Mouse (Mus musculus) small intestine, adult 2 months (tissue): ENCODE measurements around the gene Ugt1a6b. TPM values are rescaled to one million over a fixed set of nuclear protein-coding genes. Genes with fewer than 3 reads are reported as not detected.

Source experiments
- H3K27ac ChIP-seq: fragments of 200-500 bp; 2 replicates; pipeline ENCODE4 v1.5.1; 2012; ENCODE audit warnings: low read depth, low read length, control low read depth, inconsistent platforms; ENCODE audit not compliant: insufficient read depth
- H3K27me3 ChIP-seq: fragments of 200-500 bp; 2 replicates; pipeline ENCODE4 v1.6.1; 2012; ENCODE audit warnings: mild to moderate bottlenecking, moderate library complexity, low read length, inconsistent platforms; ENCODE audit not compliant: control insufficient read depth, insufficient read depth
- H3K36me3 ChIP-seq: fragments of 200-500 bp; 2 replicates; pipeline ENCODE4 v1.6.1; 2012; ENCODE audit warnings: mild to moderate bottlenecking, low read length, control low read depth, inconsistent platforms; ENCODE audit not compliant: control insufficient read depth, insufficient read depth
- H3K4me1 ChIP-seq: fragments of 200-500 bp; 2 replicates; pipeline ENCODE4 v1.6.1; 2012; ENCODE audit warnings: low read length, inconsistent platforms, mixed read lengths; ENCODE audit not compliant: control insufficient read depth, insufficient read depth, insufficient read length
- H3K4me3 ChIP-seq: fragments of 200-500 bp; 2 replicates; pipeline ENCODE4 v1.5.1; 2012; ENCODE audit warnings: low read depth, mild to moderate bottlenecking, control low read depth, inconsistent platforms, low read length, moderate library complexity
- CTCF ChIP-seq: fragments of 200-500 bp; IDR thresholded peaks from 2 replicates; pipeline ENCODE4 v1.5.1; 2012; ENCODE audit warnings: low read depth, mild to moderate bottlenecking, control low read depth, inconsistent platforms, low read length, moderate library complexity, mixed read lengths; ENCODE audit not compliant: insufficient replicate concordance, insufficient read length; ENCODE audit errors: extremely low read depth
- POLR2A ChIP-seq: fragments of 200-500 bp; IDR thresholded peaks from 2 replicates; pipeline ENCODE4 v1.6.1; 2012; ENCODE audit warnings: low read depth, mild to moderate bottlenecking, control low read depth, inconsistent platforms, low read length, moderate library complexity
- WGBS: fragments of 180-500 bp; shearing (Covaris S2); methylation state at CpG from one replicate; pipeline ENCODE4 v1.1.7; 2018; 5-methylcytosine and 5-hydroxymethylcytosine counted together
- polyA plus RNA-seq: library from polyadenylated mRNA; depleted of rRNA; stranded (reverse); fragments of >200 nt; gene quantifications from 2 replicates; pipeline ENCODE4 v1.2.3, GENCODE M21; 2012

Gene Ugt1a6b
- polyA plus RNA-seq, 1 experiment: 2.7 TPM

DNA sequence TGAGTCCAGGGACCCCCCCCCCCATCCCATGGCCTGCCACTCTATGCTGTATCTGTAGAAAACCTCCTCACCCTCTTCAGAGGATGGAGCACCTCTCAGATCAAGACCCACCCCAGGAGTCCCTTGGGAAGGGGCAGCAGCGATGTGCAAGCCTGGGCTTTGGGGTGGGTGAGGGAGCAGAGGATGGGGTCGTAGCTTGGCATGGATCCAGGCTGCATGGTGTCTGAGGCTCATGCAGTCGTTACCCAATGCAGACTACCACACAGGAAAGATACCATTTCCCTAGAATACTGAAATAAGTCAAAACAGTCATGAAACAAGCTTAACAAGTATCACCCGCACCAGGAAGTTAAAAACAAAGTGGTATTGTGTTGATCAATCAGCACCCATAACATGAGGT, 145.6 kb downstream of the Ugt1a6b start:
- H3K27me3 ChIP-seq: no peaks in the 10 kb centered on the region
- H3K4me1 ChIP-seq: peaks cover 12% of the 10 kb centered on the region
- H3K4me3 ChIP-seq: no peak overlapping the region
- no peak overlapping the region for H3K27ac ChIP-seq
- 56% methylated on average over 4 of the region's 4 CpGs for WGBS
- TF ChIP-seq CTCF (no peak), POLR2A (no peak)
- H3K36me3 ChIP-seq: no peaks in the 10 kb centered on the region

DNA sequence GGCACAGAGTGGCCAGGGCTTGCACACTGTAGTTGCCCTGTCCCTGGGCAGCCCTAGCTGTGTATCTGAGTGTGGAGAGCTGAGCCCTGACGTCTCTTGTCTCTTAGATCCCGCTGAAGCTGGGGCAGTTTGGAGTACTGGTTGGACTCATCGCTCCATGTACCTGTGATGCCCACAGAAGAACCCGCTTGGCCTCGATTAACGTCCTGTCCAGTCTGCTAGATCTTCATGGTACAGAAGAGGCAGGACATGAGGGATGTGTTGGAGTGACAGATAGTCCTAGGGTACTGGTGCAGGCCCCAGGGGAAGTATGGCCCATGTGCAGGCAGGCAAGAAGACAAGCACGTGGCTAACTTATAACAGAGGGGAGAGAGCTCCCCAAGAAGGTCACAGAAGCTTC, 146.5 kb downstream of the Ugt1a6b start:
- 83% methylated on average over 7 of the region's 7 CpGs for WGBS
- H3K27me3 ChIP-seq: no peaks in the 10 kb centered on the region
- H3K36me3 ChIP-seq: no peaks in the 10 kb centered on the region
- H3K27ac ChIP-seq: no peak overlapping the region
- no peak overlapping the region for H3K4me3 ChIP-seq
- TF ChIP-seq POLR2A (no peak), CTCF (no peak)
- peaks cover 15% of the 10 kb centered on the region for H3K4me1 ChIP-seq

DNA sequence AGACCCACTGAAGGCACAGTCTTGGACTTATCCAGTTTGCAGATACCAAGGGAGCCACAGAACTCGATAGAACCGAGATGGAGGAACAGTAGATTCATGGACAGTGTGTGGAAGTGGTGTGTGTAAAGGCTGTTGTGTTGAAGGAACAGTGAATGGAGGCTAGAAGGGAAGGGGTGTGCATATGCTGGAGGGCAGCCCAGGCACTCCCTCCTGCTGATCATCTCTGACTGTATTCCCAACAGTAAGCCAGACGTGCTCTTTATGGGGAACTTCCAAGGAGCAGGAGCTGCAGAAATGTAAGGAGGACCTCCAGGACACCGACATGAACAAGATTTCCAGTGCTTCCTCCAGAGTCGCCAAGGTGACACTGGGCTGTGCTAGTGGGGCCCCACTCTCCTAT, 147.0 kb downstream of the Ugt1a6b start:
- Histone ChIP-seq H3K27me3 (no peaks in the 10 kb centered on the region), H3K27ac (no peak overlapping the region), H3K4me3 (no peak overlapping the region), H3K4me1 (peaks cover 15% of the 10 kb centered on the region), H3K36me3 (no peaks in the 10 kb centered on the region)
- TF ChIP-seq POLR2A: no peak
- WGBS: 82% methylated on average over 5 of the region's 5 CpGs

DNA sequence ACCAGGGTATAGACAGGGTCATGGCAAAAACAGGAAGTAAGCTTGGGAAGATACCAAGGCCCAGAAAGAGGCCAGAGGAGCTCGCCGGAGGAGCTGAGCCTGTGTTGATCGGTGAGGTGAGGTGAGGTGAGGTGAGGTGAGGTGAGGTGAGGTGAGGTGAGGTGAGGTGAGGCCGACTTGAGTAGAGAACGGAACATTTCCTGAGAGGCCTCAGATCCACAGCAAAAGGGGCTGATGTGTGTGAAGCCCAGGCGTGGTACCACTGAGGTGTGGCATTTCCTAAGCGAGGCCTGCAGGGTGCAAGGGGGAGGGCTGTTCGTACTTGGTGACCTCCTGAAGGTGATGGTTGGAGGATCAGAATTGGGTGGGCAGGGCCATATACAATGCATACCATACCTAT, 150.1 kb downstream of the Ugt1a6b start:
- Histone ChIP-seq H3K36me3 (no peaks in the 10 kb centered on the region), H3K27ac (peak overlapping the region; percentile 15; the same call in 1 of the 2 replicates), H3K27me3 (no peaks in the 10 kb centered on the region), H3K4me3 (no peak overlapping the region), H3K4me1 (peaks cover 12% of the 10 kb centered on the region)
- WGBS: 52% methylated on average over 8 of the region's 8 CpGs
- TF ChIP-seq POLR2A (no peak), CTCF (no peak)

DNA sequence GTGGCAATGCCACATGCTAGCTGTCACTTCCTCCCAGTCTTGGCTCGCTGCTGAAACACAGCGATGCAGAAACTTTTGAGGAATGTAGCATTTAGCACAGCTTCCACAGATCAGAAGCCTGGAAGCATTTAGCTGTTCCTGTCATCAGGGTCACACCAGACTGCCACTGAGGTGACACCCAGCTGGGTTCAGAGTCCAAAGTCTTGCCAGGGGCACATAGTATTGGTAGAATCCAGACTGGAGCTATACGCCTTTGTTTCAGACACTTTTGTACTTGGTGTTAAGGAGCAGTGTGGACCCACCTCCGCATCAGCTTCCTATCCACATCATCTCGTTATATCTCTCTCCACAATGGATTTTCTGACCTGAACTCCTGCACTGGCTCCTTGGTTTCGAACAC, 150.5 kb downstream of the Ugt1a6b start:
- no peaks in the 10 kb centered on the region for H3K36me3 ChIP-seq
- no peaks in the 10 kb centered on the region for H3K27me3 ChIP-seq
- H3K27ac ChIP-seq: peak overlapping the region; percentile 15; the same call in 1 of the 2 replicates
- no peak overlapping the region for H3K4me3 ChIP-seq
- TF ChIP-seq CTCF (no peak), POLR2A (no peak)
- peaks cover 12% of the 10 kb centered on the region for H3K4me1 ChIP-seq
- 51% methylated on average over 6 of the region's 6 CpGs for WGBS

DNA sequence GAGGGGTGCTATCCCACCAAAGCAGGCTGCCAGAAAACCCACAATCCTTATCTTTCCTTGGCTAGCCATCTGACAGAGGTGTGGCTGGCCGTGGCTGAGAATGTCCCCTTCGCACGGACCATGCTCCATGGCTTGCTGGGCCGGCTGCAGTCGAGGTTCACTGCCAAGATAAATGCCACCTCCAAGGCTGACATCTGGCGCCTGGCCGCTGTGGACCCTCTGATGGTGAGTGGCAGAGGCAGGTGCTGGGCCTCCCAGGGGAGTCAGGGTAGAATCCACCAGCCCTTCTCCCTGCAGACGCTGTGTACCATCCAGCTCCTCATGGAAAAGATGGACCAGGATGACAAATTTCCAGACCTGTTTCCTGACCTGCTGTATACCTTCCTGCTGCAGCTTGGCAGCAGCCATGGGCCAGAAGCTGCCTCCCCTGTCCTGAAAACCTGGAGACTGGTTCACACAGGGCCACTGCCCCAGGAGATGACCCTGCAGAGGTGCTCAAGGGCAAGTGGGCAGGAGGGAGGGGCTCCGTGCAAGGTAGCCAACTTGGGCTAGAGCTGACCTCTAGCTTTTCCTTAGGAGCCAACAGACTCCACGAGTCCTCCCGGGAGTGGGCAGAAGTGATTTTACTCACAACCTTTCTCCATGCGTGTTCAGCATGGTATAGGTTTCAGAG, 151.9 kb downstream of the Ugt1a6b start:
- TF ChIP-seq CTCF: no peak
- TF ChIP-seq POLR2A: no peak
- 83% methylated on average over 12 of the region's 12 CpGs for WGBS
- Histone ChIP-seq H3K4me3 (no peak overlapping the region), H3K4me1 (peaks cover 15% of the 10 kb centered on the region), H3K27me3 (no peaks in the 10 kb centered on the region), H3K36me3 (peaks cover 2% of the 10 kb centered on the region; the same call in 1 of the 2 replicates), H3K27ac (no peak overlapping the region)

DNA sequence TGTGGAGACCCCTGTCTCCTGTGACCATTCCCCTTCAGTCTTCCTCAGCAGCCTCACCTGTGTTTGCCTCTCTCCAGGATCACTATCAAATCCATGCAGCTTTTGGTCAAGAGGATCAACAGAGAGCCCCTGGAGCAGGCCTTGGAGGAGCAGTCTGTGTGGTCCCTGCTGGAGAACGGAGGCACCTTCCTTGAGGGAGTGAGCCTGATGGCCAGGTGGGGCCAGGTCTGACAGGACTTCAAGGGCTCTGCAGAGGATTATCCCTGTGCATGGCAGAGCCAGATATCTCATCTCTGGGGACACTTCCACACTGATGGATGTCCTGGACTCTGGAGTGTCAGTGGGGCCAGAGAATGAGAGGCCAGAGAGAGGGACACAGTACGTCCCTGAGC, 152.4 kb downstream of the Ugt1a6b start:
- Histone ChIP-seq H3K36me3 (peaks cover 2% of the 10 kb centered on the region; the same call in 1 of the 2 replicates), H3K27me3 (no peaks in the 10 kb centered on the region), H3K4me3 (no peak overlapping the region), H3K4me1 (peaks cover 19% of the 10 kb centered on the region), H3K27ac (no peak overlapping the region)
- TF ChIP-seq CTCF: no peak
- no peak for TF ChIP-seq POLR2A
- 63% methylated on average over 2 of the region's 2 CpGs for WGBS
